Mouse (Mus musculus) intestine, postnatal 0 days (tissue): Measurements from ENCODE around the gene Ank. TPM values are rescaled to one million over a fixed set of nuclear protein-coding genes. Genes with fewer than 3 reads are reported as not detected.

Experiments used
- ATAC-seq: fragments of 200-750 bp; cut with Nextera tagmentation; 2 replicates; pipeline ENCODE4 v1.8.0; 2017; ENCODE audit warnings: mild to moderate bottlenecking, moderate TSS enrichment, moderate library complexity
- H3K27ac ChIP-seq: fragments of 300-500 bp; sonication (generic); 2 replicates; pipeline ENCODE4 v1.5.1; 2014; ENCODE audit warnings: mild to moderate bottlenecking, low read depth, low read length, moderate library complexity
- H3K27me3 ChIP-seq: fragments of 300-500 bp; sonication (generic); replicated peaks from 2 replicates; pipeline ENCODE4 v1.6.1; 2014; ENCODE audit warnings: low read length, mixed read lengths; ENCODE audit not compliant: control insufficient read depth, insufficient read depth
- H3K36me3 ChIP-seq: fragments of 300-500 bp; sonication (generic); 2 replicates; pipeline ENCODE4 v1.6.1; 2014; ENCODE audit warnings: mild to moderate bottlenecking, moderate library complexity; ENCODE audit not compliant: control insufficient read depth, insufficient read depth
- H3K4me1 ChIP-seq: fragments of 300-500 bp; sonication (generic); replicated peaks from 2 replicates; pipeline ENCODE4 v1.6.1; 2014; ENCODE audit warnings: antibody characterized with exemption, low read length, mixed read lengths; ENCODE audit not compliant: control insufficient read depth, insufficient read depth
- H3K4me2 ChIP-seq: fragments of 300-500 bp; sonication (generic); replicated peaks from 2 replicates; pipeline ENCODE4 v1.6.1; 2014; ENCODE audit warnings: low read depth, mild to moderate bottlenecking, moderate library complexity
- H3K4me3 ChIP-seq: fragments of 300-500 bp; sonication (generic); 2 replicates; pipeline ENCODE4 v1.5.1; 2014; ENCODE audit warnings: low read depth, low read length
- H3K9ac ChIP-seq: fragments of 300-500 bp; sonication (generic); 2 replicates; pipeline ENCODE4 v1.6.1; 2014; ENCODE audit warnings: mild to moderate bottlenecking, low read depth, low read length
- H3K9me3 ChIP-seq: fragments of 300-500 bp; sonication (generic); 2 replicates; pipeline ENCODE4 v1.6.1; 2016; ENCODE audit warnings: mixed run types; ENCODE audit not compliant: control insufficient read depth
- CTCF ChIP-seq: sonication (generic); IDR thresholded peaks from 2 replicates; pipeline ENCODE4 v1.5.1; 2016; ENCODE audit warnings: low read depth, mild to moderate bottlenecking, control low read depth, antibody characterized with exemption, moderate library complexity
- WGBS: fragments of 180-500 bp; shearing (Covaris S2); extraction: QIAGEN DNeasy Blood & Tissue Kit; methylation state at CpG from one replicate; pipeline ENCODE4 v1.1.7; 2014; 5-methylcytosine and 5-hydroxymethylcytosine counted together
- polyA plus RNA-seq: library from polyadenylated mRNA; unstranded; fragments of >200 nt; fragmentation: Nextera tagmentation; extraction: Ambion mirVana; gene quantifications from 2 replicates; pipeline ENCODE4 v1.2.1, GENCODE M21; 2015

Gene Ank
- polyA plus RNA-seq, 1 experiment from 2014 or later, result 20.9 TPM

- TF ChIP-seq CTCF, result no peak
- Histone ChIP-seq H3K4me1 (no peaks in the 10 kb centered on the region), H3K4me2 (no peak overlapping the region), H3K9me3 (no peaks in the 10 kb centered on the region), H3K4me3 (no peak overlapping the region), H3K9ac (no peak overlapping the region), H3K36me3 (no peaks in the 10 kb centered on the region), H3K27ac (no peak overlapping the region), H3K27me3 (no peaks in the 10 kb centered on the region)
- ATAC-seq, result no peak
- WGBS, result 82% methylated on average over 8 of the region's 8 CpGs
Observed at GRCm38 (mm10) chr15:27518026-27518425, 51.5 kb downstream of the Ank start.

DNA sequence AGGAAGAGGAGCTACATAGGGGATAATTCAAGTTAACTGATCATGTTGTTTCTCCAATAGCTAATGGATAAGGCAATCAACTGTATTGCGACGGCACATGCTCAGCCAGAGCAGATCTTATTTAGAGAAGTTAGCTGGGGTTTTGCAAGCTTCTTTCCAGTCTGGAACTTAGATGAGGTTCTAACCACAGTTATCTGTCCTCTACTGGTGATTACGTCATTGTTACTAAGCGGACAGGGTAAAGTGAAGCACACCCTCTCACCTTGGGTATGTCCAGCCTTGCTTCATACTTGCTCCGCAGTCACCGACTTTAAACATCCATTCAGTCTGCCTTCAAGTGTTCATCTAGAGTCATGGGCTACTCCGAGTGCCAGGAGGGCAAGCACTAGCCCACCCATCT lies 53.4 kb downstream of the Ank start:
- Histone ChIP-seq H3K4me3 (no peak overlapping the region), H3K9me3 (no peaks in the 10 kb centered on the region), H3K27ac (no peak overlapping the region), H3K27me3 (no peaks in the 10 kb centered on the region), H3K36me3 (no peaks in the 10 kb centered on the region), H3K4me1 (no peaks in the 10 kb centered on the region), H3K9ac (no peak overlapping the region), H3K4me2 (no peak overlapping the region)
- TF ChIP-seq CTCF, result no peak
- 86% methylated on average over 7 of the region's 7 CpGs for WGBS
- no peak for ATAC-seq

DNA sequence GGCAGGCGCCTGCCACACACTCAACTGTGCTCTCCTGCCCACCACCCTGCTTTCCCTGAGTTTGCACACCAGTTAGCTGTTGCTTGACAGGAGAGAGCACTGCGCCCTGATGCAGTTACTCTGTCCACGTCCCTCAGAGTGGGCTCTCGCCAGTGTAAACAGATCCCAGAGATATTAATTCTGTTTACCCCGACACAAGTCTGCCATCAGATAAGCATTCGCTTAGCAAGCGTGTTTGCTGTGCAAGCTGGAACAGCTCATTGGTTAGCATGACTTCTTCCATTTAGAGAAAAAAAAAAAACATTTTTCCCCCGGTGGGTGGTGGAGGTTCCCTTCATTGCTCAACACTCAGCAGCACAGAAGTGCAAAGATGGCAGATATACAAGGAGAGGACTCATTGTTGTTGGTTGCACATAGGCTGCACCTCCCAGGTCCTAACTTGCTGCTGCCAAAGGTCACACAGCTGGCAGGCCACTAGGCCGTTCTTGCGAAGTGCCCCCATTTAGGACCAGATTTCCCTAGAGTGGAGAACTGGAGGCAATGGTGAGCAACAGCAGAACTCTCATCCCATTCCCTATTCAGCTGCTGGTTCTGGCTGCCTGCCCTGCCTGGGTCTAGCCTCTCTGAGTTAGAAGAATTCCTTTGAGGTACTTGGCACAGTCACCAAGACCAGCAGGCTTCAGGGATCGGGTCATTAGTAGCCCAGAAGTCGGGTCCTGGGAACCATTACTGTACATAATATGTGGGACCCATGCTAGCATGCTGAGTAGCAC lies 58.9 kb downstream of the Ank start:
- Histone ChIP-seq H3K4me3 (no peak overlapping the region), H3K36me3 (no peaks in the 10 kb centered on the region), H3K9ac (no peak overlapping the region), H3K4me1 (no peaks in the 10 kb centered on the region), H3K9me3 (no peaks in the 10 kb centered on the region), H3K27me3 (no peaks in the 10 kb centered on the region), H3K4me2 (no peak overlapping the region; the same call in 1 of the 2 replicates), H3K27ac (no peak overlapping the region)
- no peak; the same call in 1 of the 2 replicates for ATAC-seq
- TF ChIP-seq CTCF, result no peak
- WGBS, result 45% methylated on average over 12 of the region's 12 CpGs

DNA sequence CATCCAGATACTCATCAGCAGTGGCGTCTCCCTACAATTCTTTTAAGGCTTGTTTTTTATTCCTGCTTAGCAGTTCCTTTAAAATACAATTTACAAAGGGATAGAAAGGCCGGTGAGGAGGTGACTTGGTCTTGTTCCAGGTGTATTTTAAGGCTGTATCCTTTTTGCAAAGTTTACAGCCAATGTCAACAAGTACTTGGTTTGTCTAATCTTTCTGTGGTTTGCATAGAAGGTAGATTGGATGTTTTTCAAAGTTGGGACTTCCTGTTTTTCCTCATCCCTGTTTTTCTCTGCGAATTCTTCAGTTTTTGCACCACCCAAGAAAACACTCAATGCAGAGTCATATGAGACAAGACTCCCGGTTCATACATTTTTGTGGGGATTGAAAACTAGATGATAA lies 62.4 kb downstream of the Ank start:
- no peak for TF ChIP-seq CTCF
- ATAC-seq, result no peak

GRCm38 (mm10) chr15:27530023-27530422 lies 63.5 kb downstream of the Ank start:
- no peaks in the 10 kb centered on the region for H3K9me3 ChIP-seq
- ATAC-seq, result no peak
- H3K9ac ChIP-seq, result no peak overlapping the region
- no peak overlapping the region for H3K4me3 ChIP-seq
- H3K27ac ChIP-seq, result no peak overlapping the region
- H3K36me3 ChIP-seq, result no peaks in the 10 kb centered on the region
- 53% methylated on average over 4 of the region's 4 CpGs for WGBS
- H3K4me2 ChIP-seq, result no peak overlapping the region
- H3K4me1 ChIP-seq, result no peaks in the 10 kb centered on the region
- no peak for TF ChIP-seq CTCF
- no peaks in the 10 kb centered on the region for H3K27me3 ChIP-seq

More for the DNA sequence above, 62.4 kb downstream of the Ank start:
- no peaks in the 10 kb centered on the region for H3K27me3 ChIP-seq
- H3K4me3 ChIP-seq, result no peak overlapping the region
- no peaks in the 10 kb centered on the region for H3K4me1 ChIP-seq
- H3K9ac ChIP-seq, result no peak overlapping the region
- H3K27ac ChIP-seq, result no peak overlapping the region
- H3K36me3 ChIP-seq, result no peaks in the 10 kb centered on the region
- H3K9me3 ChIP-seq, result no peaks in the 10 kb centered on the region
- 70% methylated on average over 4 of the region's 4 CpGs for WGBS
- H3K4me2 ChIP-seq, result no peak overlapping the region

DNA sequence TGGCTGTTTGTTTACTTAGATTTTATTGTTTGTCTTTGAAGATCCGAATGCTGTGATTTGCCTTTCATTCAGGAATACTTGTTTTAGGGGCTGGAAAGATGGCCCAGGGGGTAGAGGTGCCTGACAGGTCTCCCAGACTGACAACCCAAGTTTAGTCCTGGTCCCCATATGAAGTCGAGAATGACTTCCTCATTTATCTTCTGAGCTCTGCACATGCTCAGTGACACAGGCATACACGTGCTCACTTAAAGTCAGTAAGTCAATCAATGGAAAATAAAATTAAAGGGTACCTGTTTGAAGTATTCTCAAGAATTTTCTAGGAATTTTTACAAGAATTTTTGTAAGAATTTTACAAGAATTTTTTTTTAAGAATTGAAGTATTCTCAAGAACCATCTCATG lies 66.6 kb downstream of the Ank start:
- 52% methylated on average over 3 of the region's 3 CpGs for WGBS
- no peak for TF ChIP-seq CTCF
- Histone ChIP-seq H3K27ac (no peak overlapping the region), H3K4me2 (no peak overlapping the region), H3K4me3 (no peak overlapping the region), H3K36me3 (no peaks in the 10 kb centered on the region), H3K27me3 (no peaks in the 10 kb centered on the region), H3K9ac (no peak overlapping the region), H3K4me1 (no peaks in the 10 kb centered on the region), H3K9me3 (no peaks in the 10 kb centered on the region)
- no peak for ATAC-seq
